Mouse (Mus musculus) CH12.LX (cell line): ENCODE measurements around the gene Tns3. TPM values are rescaled to one million over a fixed set of nuclear protein-coding genes. Genes with fewer than 3 reads are reported as not detected.

Experiments
- DNase-seq: peaks from one replicate; pipeline ENCODE4 v3.0.0-alpha.2; 2013; ENCODE audit errors: extremely low read depth
- H3K27ac ChIP-seq: 2 replicates; pipeline ENCODE4 v1.5.1; 2012; ENCODE audit warnings: low read depth, mild to moderate bottlenecking, control low read depth, moderate library complexity; ENCODE audit not compliant: insufficient read depth
- H3K27me3 ChIP-seq: replicated peaks from 2 replicates; pipeline ENCODE3; 2012; ENCODE audit warnings: inconsistent platforms
- H3K36me3 ChIP-seq, 2 experiments: replicated peaks in 1 of 2; 2 replicates each; pipeline versions ENCODE3 to v1.6.1; 2012; ENCODE audit warnings: inconsistent platforms in 1 of 2, low read length in 1 of 2, mild to moderate bottlenecking in 1 of 2, mixed read lengths in 1 of 2, moderate library complexity in 1 of 2; ENCODE audit not compliant: control insufficient read depth in 1 of 2, insufficient read depth in 1 of 2
- H3K4me1 ChIP-seq, 2 experiments: 2 replicates each; pipeline ENCODE4 v1.6.1; 2012; ENCODE audit warnings: inconsistent platforms in 1 of 2, moderate library complexity in 1 of 2; ENCODE audit not compliant: insufficient read depth in 2 of 2, control insufficient read depth in 1 of 2
- H3K4me2 ChIP-seq: 2 replicates; pipeline ENCODE4 v1.6.1; 2012; ENCODE audit warnings: low read depth, mild to moderate bottlenecking, control low read depth; ENCODE audit not compliant: poor library complexity, insufficient read depth, severe bottlenecking
- H3K4me3 ChIP-seq, 3 experiments: fragments of 150-350 bp in 1 of 3; sonication (generic) in 1 of 3; replicated peaks in 1 of 3; 2 replicates each; pipeline versions ENCODE3 to v1.5.1; 2011 to 2012; ENCODE audit warnings: low read depth in 2 of 3, low read length in 2 of 3, mild to moderate bottlenecking in 2 of 3, moderate library complexity in 2 of 3, control low read depth in 1 of 3, improper control_type of control experiment in 1 of 3, inconsistent platforms in 1 of 3, mixed read lengths in 1 of 3; ENCODE audit not compliant: poor library complexity in 1 of 3
- H3K79me2 ChIP-seq: replicated peaks from 2 replicates; pipeline ENCODE4 v1.6.1; 2012; ENCODE audit warnings: mild to moderate bottlenecking, moderate library complexity; ENCODE audit not compliant: control insufficient read depth, poor library complexity, insufficient read depth, severe bottlenecking; ENCODE audit errors: extremely low read depth
- H3K9ac ChIP-seq: 2 replicates; pipeline ENCODE4 v1.6.1; 2012; ENCODE audit warnings: low read depth, mild to moderate bottlenecking, control low read depth, moderate library complexity; ENCODE audit not compliant: insufficient read depth
- H3K9me3 ChIP-seq: replicated peaks from 2 replicates; pipeline ENCODE3; 2012; ENCODE audit warnings: low read length, inconsistent platforms, mixed read lengths
- BHLHE40 ChIP-seq: IDR thresholded peaks from 2 replicates; pipeline ENCODE4 v1.6.1; 2011; ENCODE audit warnings: mild to moderate bottlenecking, low read depth, low read length, improper control_type of control experiment
- CHD1 ChIP-seq: IDR thresholded peaks from 2 replicates; pipeline ENCODE4 v1.6.1; 2012; ENCODE audit warnings: low read depth, low read length, improper control_type of control experiment, inconsistent platforms
- CHD2 ChIP-seq: IDR thresholded peaks from 2 replicates; pipeline ENCODE4 v1.6.1; 2011; ENCODE audit warnings: low read length, improper control_type of control experiment
- CTCF ChIP-seq, 2 experiments: IDR thresholded peaks in 1 of 2; conservative IDR thresholded peaks in 1 of 2; 2 replicates each; pipeline ENCODE4 v1.5.1; 2011 to 2012; ENCODE audit warnings: low read depth in 2 of 2, low read length in 2 of 2, improper control_type of control experiment in 1 of 2, inconsistent platforms in 1 of 2, mild to moderate bottlenecking in 1 of 2, moderate library complexity in 1 of 2
- E2F4 ChIP-seq: IDR thresholded peaks from 2 replicates; pipeline ENCODE4 v1.6.1; 2011; ENCODE audit warnings: low read depth, low read length, improper control_type of control experiment; ENCODE audit not compliant: insufficient replicate concordance
- EP300 ChIP-seq: IDR thresholded peaks from 2 replicates; pipeline ENCODE4 v1.6.1; 2011; ENCODE audit warnings: low read length, improper control_type of control experiment
- ETS1 ChIP-seq: conservative IDR thresholded peaks from 2 replicates; pipeline ENCODE4 v1.6.1; 2012; ENCODE audit warnings: low read depth, mild to moderate bottlenecking, inconsistent platforms, low read length, improper control_type of control experiment, moderate library complexity
- GABPA ChIP-seq: IDR thresholded peaks from 2 replicates; pipeline ENCODE4 v1.6.1; 2012; ENCODE audit warnings: low read depth, low read length, improper control_type of control experiment, inconsistent platforms; ENCODE audit not compliant: insufficient replicate concordance
- HCFC1 ChIP-seq: IDR thresholded peaks from 2 replicates; pipeline ENCODE4 v1.6.1; 2012; ENCODE audit warnings: low read depth, mild to moderate bottlenecking, inconsistent platforms, low read length, improper control_type of control experiment
- MAZ ChIP-seq: IDR thresholded peaks from 2 replicates; pipeline ENCODE4 v1.6.1; 2012; ENCODE audit warnings: low read depth, mild to moderate bottlenecking, inconsistent platforms, low read length, improper control_type of control experiment, moderate library complexity
- MEF2A ChIP-seq: IDR thresholded peaks from 2 replicates; pipeline ENCODE4 v1.6.1; 2014; ENCODE audit warnings: low read depth, mild to moderate bottlenecking, inconsistent platforms, low read length, improper control_type of control experiment, borderline replicate concordance
- MYC ChIP-seq: IDR thresholded peaks from 2 replicates; pipeline ENCODE4 v1.6.1; 2011; ENCODE audit warnings: low read depth, mild to moderate bottlenecking, improper control_type of control experiment, low read length
- POLR2A ChIP-seq: IDR thresholded peaks from 2 replicates; pipeline ENCODE4 v1.6.1; 2011; ENCODE audit warnings: low read depth, mild to moderate bottlenecking, improper control_type of control experiment, low read length
- RCOR1 ChIP-seq: conservative IDR thresholded peaks from 2 replicates; pipeline ENCODE4 v1.6.1; 2012; ENCODE audit warnings: low read depth, mild to moderate bottlenecking, inconsistent platforms, low read length, improper control_type of control experiment
- SIN3A ChIP-seq: IDR thresholded peaks from 2 replicates; pipeline ENCODE4 v1.6.1; 2012; ENCODE audit warnings: low read length, improper control_type of control experiment, inconsistent platforms
- SMC3 ChIP-seq: IDR thresholded peaks from 2 replicates; pipeline ENCODE4 v1.6.1; 2011; ENCODE audit warnings: low read depth, low read length, improper control_type of control experiment
- TBP ChIP-seq: conservative IDR thresholded peaks from 2 replicates; pipeline ENCODE4 v1.6.1; 2011; ENCODE audit warnings: low read depth, low read length, improper control_type of control experiment
- TCF12 ChIP-seq: IDR thresholded peaks from 2 replicates; pipeline ENCODE4 v1.6.1; 2014; ENCODE audit warnings: low read depth, mild to moderate bottlenecking, inconsistent platforms, low read length, improper control_type of control experiment
- dilution Hi-C: fragments of 300-500 bp; cut with MboI; formaldehyde crosslinking; loops from 2 replicates; pipeline ENCODE4 v1.14.3; 2020; ENCODE audit warnings: low sequenced_read_pairs; ENCODE audit not compliant: extremely low pct_unique_long_range_greater_than_20kb, extremely low pct_ligation_motif_present
- in situ Hi-C: fragments of 300-500 bp; cut with MboI; formaldehyde crosslinking; loops from 3 replicates; pipeline ENCODE4 v1.14.3; 2019; ENCODE audit warnings: low sequenced_read_pairs, low pct_ligation_motif_present, low pct_unique_long_range_greater_than_20kb, mixed read lengths
- polyA plus RNA-seq: library from polyadenylated mRNA; unstranded; fragments of >175 nt; gene quantifications from 2 replicates; pipeline ENCODE4 v1.2.1, GENCODE M21; 2012; ENCODE audit warnings: low read depth; ENCODE audit not compliant: insufficient read length
- total RNA-seq, 2 experiments: library from RNA; depleted of rRNA; stranded (reverse); fragments of 300-350 nt in 1 of 2; fragments of >200 nt in 1 of 2; gene quantifications; 2 replicates each; pipeline ENCODE4 v1.2.3; 2012 to 2014

Gene Tns3
- total and polyA plus RNA-seq, 3 experiments = 0.03 to 1.3 (median 0.33) TPM

DNA sequence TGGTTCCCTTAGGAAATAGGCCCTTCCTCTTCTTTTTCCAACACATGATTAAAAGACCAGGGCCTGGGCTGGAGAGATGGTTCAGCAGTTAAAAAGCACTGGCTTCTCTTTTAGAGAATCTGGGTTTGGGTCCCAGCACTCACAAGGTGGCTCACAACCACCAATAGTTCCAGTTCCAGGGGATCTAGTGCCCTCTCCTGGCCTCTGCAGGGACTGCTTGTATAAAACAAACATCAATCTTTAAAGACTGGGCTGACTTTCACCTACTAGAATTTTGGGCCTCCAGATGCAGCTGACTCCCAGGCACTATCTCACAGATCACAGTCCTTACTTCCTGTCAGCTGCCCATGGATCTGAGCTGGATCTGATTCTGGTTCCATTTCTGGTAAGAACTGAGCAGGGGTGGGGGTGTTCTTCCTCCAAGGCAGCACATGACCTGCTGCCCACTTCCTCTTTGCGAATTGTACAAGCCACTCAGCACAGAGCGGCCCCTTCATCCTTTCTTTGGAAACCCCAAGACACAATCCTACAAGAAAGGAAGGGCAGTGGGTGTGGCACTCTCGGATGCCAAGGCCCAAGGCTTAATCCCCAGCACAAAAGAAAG, 98.0 kb downstream of the Tns3 start:
- Histone ChIP-seq H3K27ac (no peak overlapping the region), H3K9ac (no peak overlapping the region), H3K27me3 (peaks cover 7% of the 10 kb centered on the region), H3K4me2 (no peak overlapping the region), H3K4me3 (no peak overlapping the region), H3K36me3 (no peaks in the 10 kb centered on the region), H3K4me1 (peaks cover 0 to 8% of the 10 kb centered on the region in 2 experiments; a peak in 1 of 4 replicates), H3K79me2 (no peaks in the 10 kb centered on the region), H3K9me3 (peaks cover 7% of the 10 kb centered on the region)
- in situ Hi-C loops = no loop called here
- no peak for DNase-seq
- no peak for TF ChIP-seq CHD2
- no peak for TF ChIP-seq GABPA
- peak; percentile 10 to 44; a peak in 2 of 4 replicates for TF ChIP-seq CTCF (conservative IDR thresholded peaks at IDR 0.05 in 1 of 2, IDR thresholded peaks at IDR 0.05 in 1 of 2; ENCODE audit: low read depth in 2 of 2, low read length in 2 of 2)
- 0 out of 2 replicates have a peak, but pooled peaks have one; percentile 42 for TF ChIP-seq BHLHE40
- peak; percentile 17; the same call in 1 of the 2 replicates for TF ChIP-seq SMC3
- dilution Hi-C loops = no loop called here

DNA sequence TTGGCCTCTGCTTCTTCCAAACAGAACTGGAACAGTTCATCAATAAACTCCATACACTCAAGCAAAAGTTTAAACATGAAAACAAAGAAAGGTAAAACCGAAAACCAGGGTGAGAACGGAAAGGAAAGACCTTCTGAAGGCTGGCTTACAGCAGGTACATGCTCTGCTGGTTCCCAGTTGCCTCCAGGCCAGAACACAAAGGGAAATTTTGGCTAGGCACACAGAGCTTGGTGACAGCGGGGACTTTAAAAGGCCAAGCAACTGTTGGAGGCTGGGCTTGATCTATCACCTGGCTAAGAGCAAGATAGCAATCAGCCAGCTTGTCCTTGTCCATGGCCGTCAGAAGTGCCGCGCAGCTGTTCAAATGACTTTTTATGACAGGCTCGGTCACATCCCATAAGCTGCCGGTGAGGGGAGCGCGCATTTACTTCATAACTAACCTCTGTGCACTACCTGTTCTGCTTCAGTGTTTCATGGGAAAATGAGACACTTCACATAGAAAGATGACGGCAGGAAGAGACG, 105.5 kb downstream of the Tns3 start:
- no peaks in the 10 kb centered on the region for H3K4me1 ChIP-seq
- H3K27ac ChIP-seq = no peak overlapping the region
- H3K9me3 ChIP-seq = no peaks in the 10 kb centered on the region
- dilution Hi-C loops (no loop called here), in situ Hi-C loops (no loop called here)
- no peak overlapping the region for H3K9ac ChIP-seq
- no peaks in the 10 kb centered on the region for H3K36me3 ChIP-seq
- H3K79me2 ChIP-seq = no peaks in the 10 kb centered on the region
- no peak for TF ChIP-seq MEF2A
- no peak for TF ChIP-seq CHD1
- TF ChIP-seq ETS1 = no peak
- no peak for TF ChIP-seq POLR2A
- DNase-seq = no peak
- H3K4me3 ChIP-seq = no peak overlapping the region
- peaks cover 36% of the 10 kb centered on the region for H3K27me3 ChIP-seq
- no peak overlapping the region for H3K4me2 ChIP-seq

DNA sequence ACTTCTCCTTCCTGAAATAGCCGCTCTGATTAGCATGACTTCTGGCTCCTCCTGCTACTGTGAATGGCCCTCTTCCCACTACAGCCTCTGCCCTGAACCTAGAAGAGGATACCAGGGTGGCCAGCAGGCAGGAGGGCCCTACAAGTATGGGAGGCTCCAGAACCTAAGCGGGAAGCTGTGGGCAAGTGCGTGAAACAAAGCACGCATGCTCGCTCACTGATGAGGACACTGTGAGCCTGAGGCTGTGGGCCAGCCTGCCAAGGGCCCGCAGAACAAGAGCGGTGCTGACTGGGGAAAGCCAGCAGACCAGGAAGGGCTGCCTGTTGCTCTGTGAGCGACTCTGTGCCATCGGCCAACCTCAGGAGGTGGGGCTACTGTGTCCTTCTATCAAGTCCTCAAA, 106.1 kb downstream of the Tns3 start:
- H3K4me1 ChIP-seq = no peaks in the 10 kb centered on the region
- dilution Hi-C loops = no loop called here

More for the DNA sequence above, 106.1 kb downstream of the Tns3 start:
- Histone ChIP-seq H3K79me2 (no peaks in the 10 kb centered on the region), H3K27me3 (peaks cover 36% of the 10 kb centered on the region), H3K9ac (no peak overlapping the region), H3K27ac (no peak overlapping the region), H3K36me3 (no peaks in the 10 kb centered on the region), H3K4me3 (no peak overlapping the region), H3K9me3 (no peaks in the 10 kb centered on the region), H3K4me2 (no peak overlapping the region)
- in situ Hi-C loops = no loop called here
- no peak for TF ChIP-seq TBP
- no peak for TF ChIP-seq SIN3A
- no peak for TF ChIP-seq EP300
- no peak for TF ChIP-seq ETS1
- no peak for TF ChIP-seq SMC3
- no peak for TF ChIP-seq HCFC1
- TF ChIP-seq TCF12 = no peak
- TF ChIP-seq RCOR1 = no peak
- TF ChIP-seq E2F4 = no peak
- no peak for TF ChIP-seq MAZ
- TF ChIP-seq MYC = no peak
- DNase-seq = no peak
